Mouse (Mus musculus) olfactory bulb, adult 2 months (tissue): ENCODE measurements around the gene Ecel1. TPM values are rescaled to one million over a fixed set of nuclear protein-coding genes. Genes with fewer than 3 reads are reported as not detected.
A peak's percentile ranks its signal among the peaks of the same experiment; 100 is the strongest.

ENCODE experiments used
- H3K27ac ChIP-seq: fragments of 200-500 bp; 2 replicates; pipeline ENCODE4 v1.5.1; 2012; ENCODE audit warnings: low read depth, low read length; ENCODE audit not compliant: insufficient read depth
- H3K4me1 ChIP-seq: fragments of 200-500 bp; 2 replicates; pipeline ENCODE4 v1.6.1; 2012; ENCODE audit warnings: low read length; ENCODE audit not compliant: control insufficient read depth, insufficient read depth
- H3K4me3 ChIP-seq: fragments of 200-500 bp; 2 replicates; pipeline ENCODE4 v1.5.1; 2012; ENCODE audit warnings: mild to moderate bottlenecking, low read depth, low read length, moderate library complexity; ENCODE audit not compliant: insufficient read depth
- CTCF ChIP-seq: fragments of 200-500 bp; IDR thresholded peaks from 2 replicates; pipeline ENCODE4 v1.5.1; 2012; ENCODE audit warnings: low read depth, mild to moderate bottlenecking, low read length, moderate library complexity; ENCODE audit not compliant: insufficient read depth
- POLR2A ChIP-seq: fragments of 200-500 bp; IDR thresholded peaks from 2 replicates; pipeline ENCODE4 v1.6.1; 2012; ENCODE audit warnings: mild to moderate bottlenecking, low read depth, low read length, moderate library complexity; ENCODE audit not compliant: insufficient read depth
- whole genome bisulfite sequencing: fragments of 180-500 bp; shearing (Covaris S2); methylation state at CpG from one replicate; pipeline ENCODE4 v1.1.7; 2018; 5-methylcytosine and 5-hydroxymethylcytosine counted together
- polyA plus RNA-seq: library from polyadenylated mRNA; stranded (reverse); fragments of >200 nt; gene quantifications from 2 replicates; pipeline ENCODE4 v1.2.4, GENCODE M21; 2012; ENCODE audit warnings: low replicate concordance; ENCODE audit not compliant: missing spikeins, insufficient read depth, insufficient read length

The Ecel1 gene
- polyA plus RNA-seq, 1 experiment, result not detected

- TF ChIP-seq POLR2A (no peak), CTCF (no peak)
- Histone ChIP-seq H3K4me1 (peaks cover 27% of the 10 kb centered on the region), H3K27ac (no peak overlapping the region), H3K4me3 (peak overlapping the region; percentile 28)
- WGBS, result under 1% methylated on average over 72 of the region's 72 CpGs
These were observed 2.4 kb downstream of the Ecel1 start for GRCm38 (mm10) chr1:87153776-87154500.

GRCm38 (mm10) chr1:87151286-87151685, 5.0 kb downstream of the Ecel1 start:
- H3K27ac ChIP-seq, result no peak overlapping the region
- 90% methylated on average over 6 of the region's 6 CpGs for WGBS
- H3K4me1 ChIP-seq, result peaks cover 27% of the 10 kb centered on the region
- no peak for TF ChIP-seq POLR2A
- TF ChIP-seq CTCF, result no peak
- no peak overlapping the region for H3K4me3 ChIP-seq

- Histone ChIP-seq H3K4me1 (peaks cover 12% of the 10 kb centered on the region), H3K27ac (no peak overlapping the region), H3K4me3 (no peak overlapping the region)
- WGBS, result 48% methylated on average over 13 of the region's 13 CpGs
- TF ChIP-seq CTCF (no peak), POLR2A (no peak)
These were observed 6.9 kb downstream of the Ecel1 start for GRCm38 (mm10) chr1:87149422-87149821.

GRCm38 (mm10) chr1:87143141-87143540, 13.2 kb downstream of the Ecel1 start:
- H3K27ac ChIP-seq, result no peak overlapping the region
- H3K4me1 ChIP-seq, result peaks cover 12% of the 10 kb centered on the region
- H3K4me3 ChIP-seq, result no peak overlapping the region
- no peak for TF ChIP-seq CTCF
- TF ChIP-seq POLR2A, result no peak
- WGBS, result 78% methylated on average over 10 of the region's 10 CpGs

- TF ChIP-seq CTCF, result no peak
- no peak for TF ChIP-seq POLR2A
- 59% methylated on average over 9 of the region's 9 CpGs for WGBS
- Histone ChIP-seq H3K4me1 (peaks cover 12% of the 10 kb centered on the region), H3K4me3 (no peak overlapping the region), H3K27ac (no peak overlapping the region)
These were observed 13.9 kb downstream of the Ecel1 start for GRCm38 (mm10) chr1:87142456-87142855.

GRCm38 (mm10) chr1:87141550-87141949, 14.8 kb downstream of the Ecel1 start:
- H3K4me3 ChIP-seq, result no peak overlapping the region
- TF ChIP-seq POLR2A (no peak), CTCF (no peak)
- no peak overlapping the region for H3K27ac ChIP-seq
- peaks cover 12% of the 10 kb centered on the region for H3K4me1 ChIP-seq
- WGBS, result 88% methylated on average over 4 of the region's 4 CpGs

- Histone ChIP-seq H3K4me1 (peaks cover 6% of the 10 kb centered on the region), H3K27ac (no peak overlapping the region), H3K4me3 (no peak overlapping the region)
- WGBS, result 62% methylated on average over 4 of the region's 4 CpGs
- TF ChIP-seq POLR2A (no peak), CTCF (no peak)
These were observed 24.5 kb downstream of the Ecel1 start for GRCm38 (mm10) chr1:87131803-87132202.

- no peak overlapping the region for H3K4me3 ChIP-seq
- 20% methylated on average over 43 of the region's 43 CpGs for WGBS
- peaks cover 6% of the 10 kb centered on the region for H3K4me1 ChIP-seq
- H3K27ac ChIP-seq, result no peak overlapping the region
- no peak for TF ChIP-seq POLR2A
- no peak for TF ChIP-seq CTCF
These were observed 28.9 kb downstream of the Ecel1 start for GRCm38 (mm10) chr1:87127206-87128030.

- H3K4me1 ChIP-seq, result peaks cover 6% of the 10 kb centered on the region
- H3K4me3 ChIP-seq, result no peak within 1 kb of the TSS
- WGBS, result 85% methylated on average over 6 of the region's 6 CpGs
- no peak for TF ChIP-seq CTCF
- no peak within 1 kb of the TSS for H3K27ac ChIP-seq
These were observed 31.6 kb downstream of the Ecel1 start, which contains the start of gene Akp3 for GRCm38 (mm10) chr1:87124673-87125072. Gene Akp3, plus strand, starts transcription at chr1:87124973.
